Mouse (Mus musculus): ENCODE measurements around the gene Iqgap2. TPM values are rescaled to one million over a fixed set of nuclear protein-coding genes. Genes with fewer than 3 reads are reported as not detected.

The Iqgap2 gene
- total and polyA plus RNA-seq, 2 experiments from 2014 or later, result 0.83 to 1.3 TPM

DNA sequence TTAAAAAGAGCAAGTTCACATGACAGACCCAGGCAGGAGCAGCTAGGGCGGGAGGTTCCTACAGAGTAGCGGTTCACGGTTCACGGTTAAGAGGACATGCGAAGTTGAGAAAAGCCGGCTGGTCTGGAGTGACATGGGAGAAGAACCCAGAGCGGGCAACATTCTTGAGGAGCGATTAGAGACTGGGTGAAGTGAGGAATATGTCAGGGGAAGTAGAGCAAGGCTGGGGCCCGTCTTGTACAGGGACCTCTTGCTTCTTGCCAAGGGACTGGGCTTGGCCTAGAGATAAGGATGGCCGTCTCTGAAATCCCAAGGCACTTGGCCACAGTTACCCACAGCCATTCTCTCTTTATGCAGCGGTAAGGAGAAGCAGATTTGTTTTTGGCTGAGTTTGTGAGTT, 275.2 kb downstream of the Iqgap2 start:
- H3K9ac ChIP-seq (replicated peaks; ENCODE audit: low read depth, low read length), result peak overlapping the region; percentile 92
- DNase-seq (ENCODE audit: low spot score) (no peak), ATAC-seq (ENCODE audit: insufficient read depth, low read depth) (no peak)
- peak overlapping the region; percentile 87 for H3K4me3 ChIP-seq (ENCODE audit: low read depth, low read length)
- H3K27me3 ChIP-seq (ENCODE audit: control insufficient read depth, insufficient read depth, low read length), result no peaks in the 10 kb centered on the region
- no peaks in the 10 kb centered on the region for H3K9me3 ChIP-seq (replicated peaks; ENCODE audit: control insufficient read depth, low read length)
- TF ChIP-seq CTCF (IDR thresholded peaks at IDR 0.05; ENCODE audit: low read depth) (no peak), EP300 (IDR thresholded peaks at IDR 0.05; ENCODE audit: low read depth) (no peak)
- peak overlapping the region; percentile 93 for H3K27ac ChIP-seq (ENCODE audit: low read depth)
- H3K36me3 ChIP-seq (replicated peaks; ENCODE audit: control insufficient read depth, insufficient read depth, low read length), result peaks cover 5% of the 10 kb centered on the region; the same call in 1 of the 2 replicates
- peaks cover 10% of the 10 kb centered on the region; the same call in 1 of the 2 replicates for H3K4me1 ChIP-seq (ENCODE audit: control insufficient read depth, insufficient read depth)
- WGBS, result 14% methylated on average over 11 of the region's 11 CpGs
- peak overlapping the region; percentile 78 for H3K4me2 ChIP-seq (ENCODE audit: low read depth, low read length)

DNA sequence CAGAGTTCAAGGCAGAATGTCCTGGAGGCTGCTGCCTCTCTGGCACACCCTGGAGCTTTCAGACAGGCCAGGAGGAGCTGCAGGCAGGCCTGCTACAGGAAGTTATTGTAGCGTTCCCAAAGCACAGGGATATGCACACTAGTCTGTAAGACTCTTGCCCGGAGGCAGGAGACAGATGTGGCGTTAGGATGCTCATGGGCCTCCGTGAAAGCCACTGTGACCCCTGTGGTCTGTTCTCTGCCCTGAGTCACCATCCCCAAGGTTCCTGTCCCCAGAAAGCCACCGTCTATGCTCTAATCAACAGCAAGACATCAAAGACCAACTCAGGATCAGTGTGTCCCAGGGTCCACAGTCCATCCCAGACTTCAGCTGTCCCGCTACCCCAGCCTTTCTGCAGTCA, 277.0 kb downstream of the Iqgap2 start:
- DNase-seq (ENCODE audit: low spot score) (no peak), ATAC-seq (ENCODE audit: insufficient read depth, low read depth) (no peak)
- TF ChIP-seq EP300 (IDR thresholded peaks at IDR 0.05; ENCODE audit: low read depth) (no peak), CTCF (IDR thresholded peaks at IDR 0.05; ENCODE audit: low read depth) (no peak)
- Histone ChIP-seq H3K4me1 (ENCODE audit: control insufficient read depth, insufficient read depth) (peaks cover 13% of the 10 kb centered on the region; the same call in 1 of the 2 replicates), H3K9me3 (replicated peaks; ENCODE audit: control insufficient read depth, low read length) (no peaks in the 10 kb centered on the region), H3K9ac (replicated peaks; ENCODE audit: low read depth, low read length) (no peak overlapping the region), H3K4me3 (ENCODE audit: low read depth, low read length) (peak overlapping the region; percentile 20), H3K36me3 (replicated peaks; ENCODE audit: control insufficient read depth, insufficient read depth, low read length) (peaks cover 5% of the 10 kb centered on the region; the same call in 1 of the 2 replicates), H3K27ac (ENCODE audit: low read depth) (peak overlapping the region; percentile 52), H3K27me3 (ENCODE audit: control insufficient read depth, insufficient read depth, low read length) (no peaks in the 10 kb centered on the region), H3K4me2 (ENCODE audit: low read depth, low read length) (peak overlapping the region; percentile 78)
- WGBS, result 51% methylated on average over 6 of the region's 6 CpGs

DNA sequence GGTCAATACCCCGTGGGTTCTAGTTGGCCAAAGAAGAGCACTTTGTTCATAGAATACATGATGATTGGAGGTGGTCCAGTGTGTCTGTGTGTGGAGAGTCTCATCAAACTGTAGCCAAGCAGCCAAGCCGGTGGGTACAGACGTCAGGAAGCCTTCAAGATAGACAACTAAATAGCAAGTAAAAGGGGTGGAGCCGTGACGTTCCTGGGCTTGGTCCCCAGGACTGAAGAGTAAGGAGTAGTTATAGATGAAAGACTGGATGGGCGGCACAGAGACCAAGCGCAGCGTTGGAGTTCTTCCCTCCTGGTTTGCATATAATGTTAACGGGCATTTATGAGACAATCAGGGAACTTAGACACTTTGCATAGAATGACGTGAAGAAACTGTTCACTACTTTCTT, 279.5 kb downstream of the Iqgap2 start:
- 71% methylated on average over 10 of the region's 10 CpGs for WGBS
- peak overlapping the region; percentile 59; the same call in 1 of the 2 replicates for H3K27ac ChIP-seq (ENCODE audit: low read depth)
- H3K4me3 ChIP-seq (ENCODE audit: low read depth, low read length), result no peak overlapping the region
- no peaks in the 10 kb centered on the region for H3K9me3 ChIP-seq (replicated peaks; ENCODE audit: control insufficient read depth, low read length)
- no peaks in the 10 kb centered on the region for H3K27me3 ChIP-seq (ENCODE audit: control insufficient read depth, insufficient read depth, low read length)
- H3K4me2 ChIP-seq (ENCODE audit: low read depth, low read length), result no peak overlapping the region
- H3K36me3 ChIP-seq (replicated peaks; ENCODE audit: control insufficient read depth, insufficient read depth, low read length), result peaks cover 5% of the 10 kb centered on the region; the same call in 1 of the 2 replicates
- no peak for TF ChIP-seq CTCF (IDR thresholded peaks at IDR 0.05; ENCODE audit: low read depth)
- TF ChIP-seq EP300 (IDR thresholded peaks at IDR 0.05; ENCODE audit: low read depth), result no peak
- ATAC-seq (ENCODE audit: insufficient read depth, low read depth) (no peak), DNase-seq (ENCODE audit: low spot score) (no peak)
- H3K9ac ChIP-seq (replicated peaks; ENCODE audit: low read depth, low read length), result no peak overlapping the region
- peaks cover 13% of the 10 kb centered on the region; the same call in 1 of the 2 replicates for H3K4me1 ChIP-seq (ENCODE audit: control insufficient read depth, insufficient read depth)

DNA sequence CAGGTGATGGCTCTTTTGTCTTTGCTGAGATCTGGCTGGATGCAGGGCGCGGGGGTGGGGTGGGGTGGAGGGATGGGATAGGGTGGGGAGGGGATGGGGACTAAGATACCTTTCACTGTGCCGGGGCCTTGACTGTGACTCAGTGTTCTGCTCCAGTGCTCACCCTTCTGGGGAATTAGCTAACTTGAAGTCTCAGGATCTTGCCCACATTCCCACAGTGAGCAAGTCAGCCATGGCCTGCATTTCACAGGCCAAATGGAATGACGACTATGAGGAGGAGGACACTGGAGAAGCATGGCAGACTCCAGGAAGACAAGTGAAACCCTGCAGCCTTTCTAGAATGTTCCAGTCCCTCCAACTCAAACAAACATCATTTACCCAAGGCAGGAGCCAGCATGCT, 280.0 kb downstream of the Iqgap2 start:
- DNase-seq (ENCODE audit: low spot score), result no peak
- 67% methylated on average over 4 of the region's 4 CpGs for WGBS
- ATAC-seq (ENCODE audit: insufficient read depth, low read depth), result no peak
- peaks cover 5% of the 10 kb centered on the region; the same call in 1 of the 2 replicates for H3K36me3 ChIP-seq (replicated peaks; ENCODE audit: control insufficient read depth, insufficient read depth, low read length)
- H3K9me3 ChIP-seq (replicated peaks; ENCODE audit: control insufficient read depth, low read length), result no peaks in the 10 kb centered on the region
- no peak overlapping the region for H3K9ac ChIP-seq (replicated peaks; ENCODE audit: low read depth, low read length)
- no peak overlapping the region for H3K4me3 ChIP-seq (ENCODE audit: low read depth, low read length)
- no peak overlapping the region for H3K4me2 ChIP-seq (ENCODE audit: low read depth, low read length)
- no peaks in the 10 kb centered on the region for H3K27me3 ChIP-seq (ENCODE audit: control insufficient read depth, insufficient read depth, low read length)
- peaks cover 13% of the 10 kb centered on the region; the same call in 1 of the 2 replicates for H3K4me1 ChIP-seq (ENCODE audit: control insufficient read depth, insufficient read depth)
- H3K27ac ChIP-seq (ENCODE audit: low read depth), result peak overlapping the region; percentile 59
- no peak for TF ChIP-seq CTCF (IDR thresholded peaks at IDR 0.05; ENCODE audit: low read depth)
- TF ChIP-seq EP300 (IDR thresholded peaks at IDR 0.05; ENCODE audit: low read depth), result no peak

DNA sequence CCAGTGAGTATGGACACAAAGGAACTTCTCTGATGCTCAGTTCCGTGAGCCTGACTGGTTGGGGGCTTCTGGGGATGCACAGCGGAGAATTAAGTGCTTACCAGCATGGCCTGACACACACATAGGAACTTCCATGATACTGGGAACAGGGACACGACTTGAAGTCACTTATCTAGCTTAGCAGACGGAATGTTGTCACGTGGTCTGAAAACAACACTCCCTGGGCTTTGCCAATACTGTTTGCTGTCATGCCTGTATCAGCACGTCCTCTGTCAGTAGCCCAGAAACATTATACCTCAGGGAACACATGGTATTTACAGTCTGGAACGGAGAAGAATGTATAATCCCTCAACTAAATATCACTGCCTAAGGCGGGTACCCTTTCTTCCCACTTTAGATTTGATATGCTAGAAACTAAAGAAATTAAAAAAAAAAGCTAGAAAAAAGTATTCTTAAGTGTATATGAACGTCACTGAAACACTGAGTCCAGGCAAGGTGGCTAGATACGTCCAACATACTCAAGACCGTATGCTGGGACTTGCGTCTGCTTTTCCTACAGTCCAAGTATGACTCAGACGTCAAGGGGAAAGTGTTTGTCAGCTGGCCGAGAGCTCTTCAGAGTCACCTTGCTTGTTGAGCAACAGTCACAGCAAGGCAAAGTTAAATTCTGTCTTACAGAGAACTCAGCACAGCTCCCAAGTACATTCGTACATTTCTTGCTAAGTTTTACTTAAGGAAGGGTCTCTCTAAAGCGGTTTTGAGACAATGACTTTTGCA, 280.7 kb downstream of the Iqgap2 start:
- no peak for TF ChIP-seq CTCF (IDR thresholded peaks at IDR 0.05; ENCODE audit: low read depth)
- no peak for TF ChIP-seq EP300 (IDR thresholded peaks at IDR 0.05; ENCODE audit: low read depth)
- H3K36me3 ChIP-seq (replicated peaks; ENCODE audit: control insufficient read depth, insufficient read depth, low read length), result peaks cover 5% of the 10 kb centered on the region; the same call in 1 of the 2 replicates
- peaks cover 5% of the 10 kb centered on the region; the same call in 1 of the 2 replicates for H3K4me1 ChIP-seq (ENCODE audit: control insufficient read depth, insufficient read depth)
- peak overlapping the region; percentile 59 for H3K27ac ChIP-seq (ENCODE audit: low read depth)
- no peaks in the 10 kb centered on the region for H3K9me3 ChIP-seq (replicated peaks; ENCODE audit: control insufficient read depth, low read length)
- H3K4me2 ChIP-seq (ENCODE audit: low read depth, low read length), result peak overlapping the region; percentile 4; the same call in 1 of the 2 replicates
- peak; percentile 91 for DNase-seq (ENCODE audit: low spot score)
- no peak overlapping the region for H3K9ac ChIP-seq (replicated peaks; ENCODE audit: low read depth, low read length)
- no peak overlapping the region for H3K4me3 ChIP-seq (ENCODE audit: low read depth, low read length)
- H3K27me3 ChIP-seq (ENCODE audit: control insufficient read depth, insufficient read depth, low read length), result no peaks in the 10 kb centered on the region
- peak; percentile 90 for ATAC-seq (ENCODE audit: insufficient read depth, low read depth)
- WGBS, result 26% methylated on average over 16 of the region's 16 CpGs

All from heart, postnatal 0 days (tissue).